Mouse (Mus musculus): ENCODE data around the gene Rnf167. TPM values are rescaled to one million over a fixed set of nuclear protein-coding genes. Genes with fewer than 3 reads are reported as not detected.

The Rnf167 gene
- total RNA-seq, 1 experiment from 2014 or later: 51.8 TPM

DNA sequence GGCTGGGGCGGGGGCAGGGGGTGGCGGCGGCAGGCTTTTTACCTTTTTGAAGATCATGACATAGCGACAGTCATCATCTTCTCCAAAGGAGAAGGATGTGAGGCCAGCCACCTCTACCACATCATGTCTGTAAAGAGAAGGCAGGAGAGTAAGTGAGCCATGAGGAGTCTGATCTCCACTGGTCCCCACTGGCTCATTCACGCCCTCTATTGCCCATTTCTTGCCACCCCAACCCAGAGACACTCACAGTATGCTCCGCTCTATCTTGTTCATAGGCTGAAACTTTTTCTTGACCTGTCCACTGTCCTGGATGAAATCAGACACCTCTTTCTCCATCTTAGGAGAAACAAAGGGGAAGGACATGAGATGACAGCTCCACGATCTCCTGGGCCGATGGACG is 17.7 kb downstream of the Rnf167 start:
- no peak for ATAC-seq (replicated peaks in 1 of 2; ENCODE audit: insufficient read depth in 1 of 2, low FRiP score in 2 of 2, low TSS enrichment in 1 of 2, low read depth in 1 of 2, poor library complexity in 2 of 2, severe bottlenecking in 2 of 2)

DNA sequence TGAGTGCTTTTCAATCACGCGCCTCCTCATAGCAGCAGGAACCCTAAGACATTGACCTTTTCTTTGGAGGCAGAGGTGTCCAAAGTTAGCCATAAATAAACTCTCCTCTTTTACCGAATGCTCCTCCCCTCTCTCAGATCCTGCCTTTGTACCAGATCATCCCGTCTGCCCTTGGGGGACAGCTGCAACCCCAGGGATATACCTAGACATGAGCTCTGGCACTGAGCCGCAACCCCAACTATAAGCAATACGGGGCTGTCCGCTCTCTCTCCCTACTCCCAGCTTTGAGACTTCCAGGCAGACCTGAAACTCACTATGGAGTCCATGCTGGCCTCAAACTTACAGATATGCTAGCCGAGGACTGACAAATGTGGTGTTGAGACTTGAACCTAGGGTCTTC is 19.7 kb downstream of the Rnf167 start:
- ATAC-seq (replicated peaks in 1 of 2; ENCODE audit: insufficient read depth in 1 of 2, low FRiP score in 2 of 2, low TSS enrichment in 1 of 2, low read depth in 1 of 2, poor library complexity in 2 of 2, severe bottlenecking in 2 of 2): no peak

DNA sequence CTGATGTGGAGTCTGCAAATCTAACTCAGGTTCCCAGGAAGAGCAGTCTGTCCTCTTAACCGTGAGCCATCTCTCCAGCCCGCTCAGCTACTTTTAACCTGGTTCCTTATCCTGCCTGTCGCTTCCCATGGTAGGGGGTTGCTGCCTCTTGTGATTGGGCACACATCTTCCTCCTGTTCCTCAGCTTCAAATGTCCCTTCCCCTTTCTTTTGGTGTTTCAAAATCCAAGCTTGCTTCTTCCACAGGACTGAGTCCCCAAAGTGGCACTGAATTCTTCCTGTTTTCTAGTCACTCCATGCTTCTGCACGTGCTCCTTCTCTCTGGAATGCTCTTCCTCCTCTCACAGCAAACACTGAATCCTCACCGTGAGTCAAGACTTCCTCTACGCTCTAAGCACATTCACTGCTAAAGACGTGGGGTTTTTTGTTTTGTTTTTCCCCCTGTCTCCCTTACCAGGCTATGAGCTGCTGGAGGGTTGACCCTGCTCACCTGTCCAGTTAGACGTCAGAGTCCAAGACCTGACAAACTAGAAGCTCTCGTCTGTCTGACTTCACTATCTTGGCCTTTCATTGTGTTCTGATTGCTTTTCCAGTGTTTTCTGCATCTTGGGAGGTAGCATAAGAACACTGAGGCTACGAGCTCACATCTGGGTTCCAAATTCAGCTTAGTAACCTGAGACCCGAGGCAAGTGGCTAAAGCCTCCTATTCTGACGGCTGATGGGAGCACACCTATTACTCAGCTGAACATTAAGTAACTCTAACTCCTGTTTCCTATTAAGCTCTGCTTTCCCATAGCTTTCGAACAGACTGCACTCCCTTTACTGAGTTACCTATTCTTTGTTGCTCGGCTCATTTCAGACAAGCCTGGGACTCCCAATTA is 20.5 kb downstream of the Rnf167 start:
- no peak for ATAC-seq (replicated peaks in 1 of 2; ENCODE audit: insufficient read depth in 1 of 2, low FRiP score in 2 of 2, low TSS enrichment in 1 of 2, low read depth in 1 of 2, poor library complexity in 2 of 2, severe bottlenecking in 2 of 2)

DNA sequence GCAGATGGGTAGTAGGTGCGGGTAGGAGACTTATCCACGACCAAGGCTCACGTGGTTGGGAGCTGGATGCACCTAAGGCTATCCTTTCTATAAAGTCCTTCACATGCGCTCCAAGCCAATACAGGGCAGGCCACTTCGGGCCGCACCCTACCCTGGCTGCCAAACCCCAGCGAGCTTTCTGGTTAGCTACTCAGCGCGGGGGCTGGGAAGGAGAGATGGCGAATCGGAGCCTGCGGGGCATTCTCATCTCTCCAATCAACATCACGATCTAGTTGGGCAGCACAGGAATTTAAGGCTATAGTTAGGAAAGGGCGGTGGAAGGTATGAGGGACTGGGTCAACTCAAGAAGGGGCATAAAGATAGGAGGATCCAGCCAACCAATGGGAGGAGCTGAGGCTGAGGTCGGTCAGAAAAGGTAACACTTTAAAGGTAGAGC is 21.3 kb downstream of the Rnf167 start:
- no peak for ATAC-seq (replicated peaks in 1 of 2; ENCODE audit: insufficient read depth in 1 of 2, low FRiP score in 2 of 2, low TSS enrichment in 1 of 2, low read depth in 1 of 2, poor library complexity in 2 of 2, severe bottlenecking in 2 of 2)

DNA sequence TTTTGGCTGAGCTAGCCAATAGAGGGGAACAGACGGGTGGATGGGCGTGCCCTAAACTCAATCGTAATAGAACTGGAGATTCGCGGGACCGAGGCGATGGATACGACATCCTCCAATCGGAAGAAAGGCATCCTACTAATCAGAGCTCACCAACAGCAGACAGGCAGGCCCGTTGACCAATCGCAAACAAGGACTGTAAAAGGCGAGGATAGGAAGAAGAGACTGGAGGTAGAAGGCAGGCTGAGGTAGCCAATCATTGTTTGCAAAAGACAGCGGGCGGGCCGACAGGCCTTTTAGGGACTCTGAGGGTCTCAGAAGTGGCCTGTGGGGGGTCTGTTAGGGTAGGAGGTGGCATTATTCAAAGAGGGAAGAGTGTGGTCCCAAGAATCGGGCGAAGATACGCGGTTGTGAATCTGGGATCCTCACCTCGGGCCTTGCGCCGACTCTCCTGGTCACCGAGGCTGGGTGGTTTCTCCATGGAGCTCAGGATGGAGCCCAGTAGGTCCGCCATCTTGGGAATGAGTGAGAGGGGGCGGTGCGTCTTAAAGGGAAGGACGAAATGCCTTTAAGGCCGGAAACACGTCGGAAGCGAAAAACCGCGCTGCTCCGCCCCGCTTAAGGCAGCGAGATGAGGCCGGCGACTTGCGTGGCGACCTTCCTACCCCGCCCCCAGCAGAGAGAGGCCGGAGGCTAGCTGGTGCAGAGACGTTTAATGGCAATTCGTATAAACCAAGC is 21.9 kb downstream of the Rnf167 start, which contains the start of gene Spag7:
TSS of gene Spag7 (minus strand) at position 646 of the 735 bp plus-strand sequence.
- ATAC-seq (replicated peaks in 1 of 2; ENCODE audit: insufficient read depth in 1 of 2, low FRiP score in 2 of 2, low TSS enrichment in 1 of 2, low read depth in 1 of 2, poor library complexity in 2 of 2, severe bottlenecking in 2 of 2): peak; percentile 88 to 91

DNA sequence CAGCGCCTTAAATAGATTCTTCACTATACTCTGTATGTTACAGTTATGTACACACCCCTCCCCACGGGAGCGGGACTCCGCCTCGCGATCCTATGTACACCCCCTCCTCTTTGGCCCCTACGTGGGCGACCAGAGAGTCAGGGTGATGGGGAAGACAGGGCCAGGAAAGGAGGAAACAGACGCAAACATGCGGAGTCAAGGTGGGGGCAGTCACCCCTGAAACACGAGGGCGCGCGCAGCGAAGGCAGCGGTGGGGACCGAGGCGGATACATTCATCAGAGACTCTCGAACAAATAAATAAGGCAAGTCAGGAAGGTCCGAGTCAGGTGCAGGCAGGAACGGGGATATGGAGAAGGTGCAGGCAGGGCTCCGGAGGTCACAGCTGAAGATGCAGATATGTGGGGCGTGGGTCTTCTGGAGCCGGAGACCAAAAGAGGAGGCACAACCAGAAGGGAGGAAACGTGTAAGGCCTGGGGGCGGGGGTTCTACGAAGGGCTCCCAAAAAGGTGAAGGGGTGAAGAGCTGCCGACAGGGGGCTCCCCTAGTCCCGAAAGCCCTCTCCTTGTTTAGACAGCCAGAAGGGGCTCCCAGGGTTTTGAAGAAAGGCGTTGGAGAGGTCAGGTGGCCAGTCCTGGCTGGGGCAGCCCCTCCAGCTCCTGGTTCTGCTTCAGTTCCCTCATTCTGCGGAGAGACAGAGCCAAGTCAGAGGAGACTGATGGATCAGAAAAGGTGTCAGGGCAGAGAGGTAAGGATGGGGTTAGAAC is 22.7 kb downstream of the Rnf167 start:
- peak; percentile 35 to 38; a peak in 3 of 4 replicates for ATAC-seq (replicated peaks in 1 of 2; ENCODE audit: insufficient read depth in 1 of 2, low FRiP score in 2 of 2, low TSS enrichment in 1 of 2, low read depth in 1 of 2, poor library complexity in 2 of 2, severe bottlenecking in 2 of 2)

DNA sequence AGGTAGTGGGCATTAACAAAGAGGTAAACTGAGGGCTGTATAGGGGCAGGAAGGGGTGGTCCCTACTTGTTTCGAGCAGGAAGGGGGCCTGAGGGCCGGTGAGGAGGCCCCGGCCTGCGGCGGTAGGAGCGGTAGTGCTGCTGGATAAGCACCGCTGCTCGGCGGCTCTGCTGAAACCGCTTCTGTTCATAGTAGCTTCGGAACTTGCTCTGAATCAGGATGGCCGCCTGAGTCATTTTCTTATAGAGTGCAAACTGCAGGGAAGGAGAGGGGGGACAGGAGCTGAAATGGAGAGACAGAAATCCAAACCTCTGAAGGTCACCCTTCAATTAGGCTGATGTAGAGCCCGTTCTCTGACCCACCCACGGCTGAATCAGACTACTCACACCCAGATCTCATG is 23.4 kb downstream of the Rnf167 start:
- ATAC-seq (replicated peaks in 1 of 2; ENCODE audit: insufficient read depth in 1 of 2, low FRiP score in 2 of 2, low TSS enrichment in 1 of 2, low read depth in 1 of 2, poor library complexity in 2 of 2, severe bottlenecking in 2 of 2): no peak

DNA sequence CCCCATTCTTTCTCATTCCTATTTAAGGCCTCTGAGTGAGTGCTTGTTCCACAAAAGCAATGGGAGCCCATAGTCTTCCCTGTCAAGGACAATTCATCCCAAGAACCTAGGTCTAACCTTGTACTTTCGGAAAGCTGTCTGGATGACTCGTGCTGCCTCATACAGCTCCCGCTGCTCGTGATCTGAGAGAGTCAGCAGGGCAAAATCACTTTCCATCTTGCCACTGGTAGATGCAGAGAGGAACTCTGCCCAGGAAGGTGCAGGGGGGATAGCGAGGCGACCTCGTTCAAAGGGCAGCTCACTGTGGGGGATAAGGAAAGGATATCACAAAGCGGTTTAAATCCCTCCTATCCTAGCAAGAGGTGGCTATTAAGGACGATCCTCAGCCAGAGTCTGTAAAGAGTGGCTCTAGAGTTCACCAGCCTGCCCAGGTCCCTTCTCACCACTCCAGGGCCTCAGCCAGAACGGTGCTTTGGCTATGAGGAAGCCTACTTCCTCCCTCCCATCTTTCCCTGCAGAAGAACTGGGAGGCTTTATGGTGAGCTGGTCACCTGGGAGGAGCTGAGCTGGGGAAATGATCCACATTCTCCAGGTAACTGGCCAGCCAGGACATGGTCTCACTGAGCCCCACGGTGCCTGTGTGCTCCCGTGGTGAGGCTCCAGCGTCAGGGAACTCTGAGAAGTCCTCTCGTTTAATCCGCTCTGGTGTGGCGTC is 24.5 kb downstream of the Rnf167 start:
- no peak for ATAC-seq (replicated peaks in 1 of 2; ENCODE audit: insufficient read depth in 1 of 2, low FRiP score in 2 of 2, low TSS enrichment in 1 of 2, low read depth in 1 of 2, poor library complexity in 2 of 2, severe bottlenecking in 2 of 2)

DNA sequence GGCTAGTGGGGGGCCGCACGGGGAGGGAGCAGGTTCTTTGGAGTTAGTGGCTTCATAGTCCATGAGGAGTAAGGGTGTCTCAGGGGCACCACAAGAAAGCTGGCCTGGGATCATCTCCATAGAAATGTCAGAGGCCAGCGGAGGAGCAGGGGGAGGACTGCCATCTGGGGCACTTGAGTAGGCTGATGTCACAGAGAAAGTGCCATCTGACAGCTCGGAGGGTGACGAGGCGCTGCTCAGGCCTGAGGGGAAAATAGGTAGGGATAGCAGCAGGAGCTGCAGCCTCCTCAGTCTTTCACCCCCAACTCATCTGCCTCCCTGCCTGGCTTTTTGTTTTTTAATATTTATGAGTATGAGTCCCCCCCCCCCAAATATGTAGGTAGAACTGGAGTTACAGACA is 27.0 kb downstream of the Rnf167 start:
- ATAC-seq (replicated peaks in 1 of 2; ENCODE audit: insufficient read depth in 1 of 2, low FRiP score in 2 of 2, low TSS enrichment in 1 of 2, low read depth in 1 of 2, poor library complexity in 2 of 2, severe bottlenecking in 2 of 2): no peak

DNA sequence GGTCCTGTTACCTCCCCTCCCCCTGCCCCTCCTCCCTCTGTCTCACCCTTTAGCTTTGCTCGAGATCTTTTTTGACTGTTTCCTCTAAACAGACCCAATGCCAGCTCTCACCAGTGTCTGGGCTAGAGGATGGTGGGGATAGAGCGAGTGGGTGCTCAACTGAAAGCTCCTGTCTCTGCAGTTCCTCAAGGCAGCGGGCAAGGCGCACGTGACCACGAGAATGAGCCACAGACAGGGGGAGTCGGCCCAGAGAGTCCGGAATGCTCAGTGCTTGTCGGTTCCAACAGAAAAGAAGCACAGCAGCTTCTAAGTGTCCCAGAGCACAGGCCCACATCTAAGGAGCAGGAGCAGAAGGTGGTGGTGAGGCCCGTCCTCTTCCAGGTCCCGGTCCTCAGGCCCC is 27.5 kb downstream of the Rnf167 start:
- peak; percentile 36 to 43; a peak in 3 of 4 replicates for ATAC-seq (replicated peaks in 1 of 2; ENCODE audit: insufficient read depth in 1 of 2, low FRiP score in 2 of 2, low TSS enrichment in 1 of 2, low read depth in 1 of 2, poor library complexity in 2 of 2, severe bottlenecking in 2 of 2)

DNA sequence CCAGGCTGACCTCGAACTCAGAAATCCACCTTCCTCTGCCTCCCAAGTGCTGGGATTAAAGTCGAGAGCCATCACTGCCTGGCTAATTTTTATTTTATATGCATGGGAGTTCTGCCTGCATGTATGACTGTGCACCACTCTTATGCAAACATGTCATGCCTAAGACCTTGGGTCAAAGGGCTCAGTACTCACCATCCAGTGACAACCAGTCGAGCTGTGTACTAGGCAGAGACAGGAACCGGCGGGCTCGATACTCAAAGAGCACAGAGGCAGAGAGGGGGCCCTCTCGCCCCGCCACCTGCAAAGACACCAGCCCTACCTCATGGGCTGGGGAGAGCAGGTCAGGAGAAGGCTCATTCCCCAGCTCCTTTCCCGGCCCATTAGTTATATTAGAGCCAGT is 31.1 kb downstream of the Rnf167 start:
- no peak for ATAC-seq (replicated peaks in 1 of 2; ENCODE audit: insufficient read depth in 1 of 2, low FRiP score in 2 of 2, low TSS enrichment in 1 of 2, low read depth in 1 of 2, poor library complexity in 2 of 2, severe bottlenecking in 2 of 2)

DNA sequence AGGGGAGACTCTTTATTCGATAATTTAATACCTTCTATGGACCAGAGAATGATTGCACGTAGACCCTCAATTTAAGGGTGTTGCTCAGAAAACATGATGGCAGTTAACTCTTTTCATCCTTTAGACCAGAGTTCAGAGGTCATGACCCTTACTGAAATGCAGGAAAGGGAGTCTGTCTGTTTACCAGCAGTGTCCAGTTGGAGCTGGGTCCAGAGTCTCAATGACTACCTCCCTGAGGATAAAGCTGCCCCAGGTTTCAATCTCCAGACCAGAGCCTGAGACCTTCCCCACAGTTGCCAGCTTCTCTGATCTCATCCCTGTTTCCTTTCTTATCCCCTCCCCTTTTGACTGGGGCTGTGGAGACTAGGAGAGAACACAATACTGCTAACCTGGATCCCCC is 31.5 kb downstream of the Rnf167 start:
- ATAC-seq (replicated peaks in 1 of 2; ENCODE audit: insufficient read depth in 1 of 2, low FRiP score in 2 of 2, low TSS enrichment in 1 of 2, low read depth in 1 of 2, poor library complexity in 2 of 2, severe bottlenecking in 2 of 2): no peak

DNA sequence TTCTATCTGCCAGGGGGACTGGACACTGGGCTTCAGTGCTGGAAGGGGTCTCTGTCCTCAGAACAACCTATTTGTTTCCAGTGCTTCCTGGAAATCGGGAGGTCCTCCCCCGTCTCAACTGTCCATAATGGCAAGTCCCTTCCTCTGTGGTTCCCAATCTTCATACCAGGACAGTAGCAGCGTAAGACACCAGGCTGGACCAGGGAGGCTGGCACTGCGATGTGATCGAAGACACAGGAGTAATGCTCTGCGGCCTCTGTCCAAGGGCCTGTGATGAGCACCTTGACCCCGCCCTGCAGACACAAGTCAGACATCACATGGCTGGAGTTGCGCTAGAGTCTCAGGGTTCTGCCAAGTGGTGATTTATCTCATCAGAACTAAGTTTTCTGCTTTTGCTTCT is 32.3 kb downstream of the Rnf167 start:
- ATAC-seq (replicated peaks in 1 of 2; ENCODE audit: insufficient read depth in 1 of 2, low FRiP score in 2 of 2, low TSS enrichment in 1 of 2, low read depth in 1 of 2, poor library complexity in 2 of 2, severe bottlenecking in 2 of 2): no peak

DNA sequence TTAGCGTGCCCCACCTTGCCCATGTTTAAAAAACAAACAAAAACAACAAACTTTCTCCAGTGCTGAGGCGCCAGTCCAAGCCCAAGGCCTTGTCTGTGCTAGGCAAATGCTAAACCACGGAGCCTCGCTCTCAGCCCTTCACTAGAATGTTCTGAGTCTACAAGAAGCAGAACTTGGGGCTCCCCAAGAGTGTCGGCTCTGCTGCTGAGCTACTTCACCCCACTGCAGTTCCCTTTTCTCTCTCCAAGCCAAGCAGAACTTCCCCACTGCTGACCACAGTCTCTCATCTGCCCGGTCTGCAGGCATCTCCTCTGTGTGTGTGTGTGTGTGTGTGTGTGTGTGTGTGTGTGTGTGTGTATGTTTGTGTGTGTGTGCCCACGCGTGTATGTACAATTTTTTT is 32.9 kb downstream of the Rnf167 start:
- peak; percentile 93 to 94 for ATAC-seq (replicated peaks in 1 of 2; ENCODE audit: insufficient read depth in 1 of 2, low FRiP score in 2 of 2, low TSS enrichment in 1 of 2, low read depth in 1 of 2, poor library complexity in 2 of 2, severe bottlenecking in 2 of 2)

DNA sequence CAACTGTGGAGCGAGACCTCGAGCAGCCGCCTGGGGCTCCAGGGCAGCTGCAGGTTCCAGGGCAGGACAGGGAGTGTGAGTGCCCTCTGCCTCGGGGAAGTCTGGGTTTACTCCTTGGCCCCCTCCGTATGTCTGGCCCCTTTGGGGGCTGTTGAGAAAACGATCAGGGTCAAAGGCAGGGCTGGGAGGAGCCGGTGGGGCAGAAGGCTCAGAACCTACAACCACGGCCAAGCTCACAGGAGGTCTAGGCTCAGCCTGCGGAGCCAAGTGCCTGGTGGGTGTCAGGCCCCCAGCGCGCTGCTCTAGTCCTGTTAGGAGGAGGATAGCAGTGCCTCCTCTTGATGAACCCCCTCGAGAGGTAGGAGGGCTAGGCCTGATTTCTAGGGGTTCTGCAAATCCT is 34.1 kb downstream of the Rnf167 start:
- no peak for ATAC-seq (replicated peaks in 1 of 2; ENCODE audit: insufficient read depth in 1 of 2, low FRiP score in 2 of 2, low TSS enrichment in 1 of 2, low read depth in 1 of 2, poor library complexity in 2 of 2, severe bottlenecking in 2 of 2)

DNA sequence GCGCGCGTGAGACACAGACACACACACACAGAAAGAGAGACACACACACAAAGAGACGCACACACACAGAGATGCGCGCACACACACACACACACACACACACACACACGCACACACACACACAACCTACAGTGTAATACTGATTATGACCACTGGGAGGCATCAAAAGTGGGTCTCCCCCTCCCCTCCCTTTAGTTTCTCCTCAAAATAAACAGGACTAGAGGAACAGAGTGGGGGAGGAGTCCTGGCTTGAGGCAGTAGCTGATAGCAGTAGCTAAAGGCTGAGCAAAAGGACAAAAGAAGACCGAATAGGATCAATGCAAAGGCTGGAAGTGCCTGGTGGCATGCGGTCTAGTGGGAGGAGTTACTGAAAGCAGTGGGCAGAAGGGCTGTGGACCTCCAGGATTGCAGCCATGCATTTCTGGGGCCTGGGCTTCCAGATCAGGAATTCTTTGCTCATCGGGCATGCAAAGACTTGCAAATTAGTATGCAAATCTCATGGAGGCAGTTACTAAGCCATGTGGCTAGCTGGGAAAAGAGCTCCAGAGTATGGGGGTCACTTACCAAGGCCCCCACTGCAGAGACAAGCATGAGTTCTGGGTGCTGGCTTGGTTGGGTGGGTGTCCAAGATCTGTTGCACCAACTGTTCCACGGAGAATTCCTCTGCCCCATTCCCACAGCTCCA is 35.0 kb downstream of the Rnf167 start:
- ATAC-seq (replicated peaks in 1 of 2; ENCODE audit: insufficient read depth in 1 of 2, low FRiP score in 2 of 2, low TSS enrichment in 1 of 2, low read depth in 1 of 2, poor library complexity in 2 of 2, severe bottlenecking in 2 of 2): no peak

DNA sequence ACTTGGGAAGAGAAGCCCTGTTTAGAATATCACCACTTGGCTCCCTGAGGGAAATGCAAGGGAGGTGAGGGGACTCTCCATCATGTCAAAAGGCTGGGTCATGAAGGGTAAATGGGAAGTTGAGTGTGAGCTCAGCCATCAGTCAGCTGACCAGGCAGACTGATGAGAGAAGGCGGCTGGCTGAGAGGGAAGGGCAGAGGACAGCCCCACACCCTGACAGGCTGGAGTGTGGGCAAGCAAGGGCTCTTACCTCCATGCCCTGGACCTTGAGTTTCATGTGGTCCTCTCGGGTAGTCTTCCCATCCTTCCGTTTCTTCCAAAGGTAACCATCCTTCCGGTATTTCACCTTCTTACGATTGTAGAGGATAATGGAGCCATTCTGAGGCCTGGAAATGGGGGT is 36.6 kb downstream of the Rnf167 start:
- no peak for ATAC-seq (replicated peaks in 1 of 2; ENCODE audit: insufficient read depth in 1 of 2, low FRiP score in 2 of 2, low TSS enrichment in 1 of 2, low read depth in 1 of 2, poor library complexity in 2 of 2, severe bottlenecking in 2 of 2)

All from hematopoietic stem cell, adult 5-6 weeks (primary cell).